Mouse (Mus musculus) limb, embryonic 11.5 days (tissue): Measurements from ENCODE around the gene Ndufa6. TPM values are rescaled to one million over a fixed set of nuclear protein-coding genes. Genes with fewer than 3 reads are reported as not detected.
"Not testable (repeated sequence)": the region's sequence is repeated elsewhere in the genome, so short reads cannot be mapped to it uniquely, and the experiment has no call there.

Source experiments
- ATAC-seq: fragments of 200-750 bp; cut with Nextera tagmentation; 2 replicates; pipeline ENCODE4 v1.8.0; 2017; ENCODE audit warnings: low read depth; ENCODE audit not compliant: insufficient number of reproducible peaks, low FRiP score, low TSS enrichment
- DNase-seq: peaks from one replicate; pipeline ENCODE4 v3.0.0-alpha.2; 2015; ENCODE audit warnings: low spot score
- H3K27ac ChIP-seq: fragments of 300-500 bp; sonication (generic); replicated peaks from 2 replicates; pipeline ENCODE4 v1.5.1; 2014; ENCODE audit warnings: low read depth, mild to moderate bottlenecking, low read length
- H3K27me3 ChIP-seq: fragments of 300-500 bp; sonication (generic); 2 replicates; pipeline ENCODE4 v1.6.1; 2014; ENCODE audit warnings: mild to moderate bottlenecking, low read length, mixed read lengths; ENCODE audit not compliant: control insufficient read depth, insufficient read depth
- H3K36me3 ChIP-seq: fragments of 300-500 bp; sonication (generic); 2 replicates; pipeline ENCODE4 v1.6.1; 2014; ENCODE audit warnings: mild to moderate bottlenecking, low read length, moderate library complexity, mixed read lengths; ENCODE audit not compliant: control insufficient read depth, insufficient read depth
- H3K4me1 ChIP-seq: fragments of 300-500 bp; sonication (generic); 2 replicates; pipeline ENCODE4 v1.6.1; 2014; ENCODE audit warnings: low read length, mixed read lengths; ENCODE audit not compliant: control insufficient read depth, insufficient read depth
- H3K4me2 ChIP-seq: fragments of 300-500 bp; sonication (generic); 2 replicates; pipeline ENCODE4 v1.6.1; 2014; ENCODE audit warnings: low read depth, mild to moderate bottlenecking, moderate library complexity; ENCODE audit not compliant: severe bottlenecking
- H3K4me3 ChIP-seq: fragments of 300-500 bp; sonication (generic); 2 replicates; pipeline ENCODE4 v1.5.1; 2014; ENCODE audit warnings: low read depth, low read length
- H3K9ac ChIP-seq: fragments of 300-500 bp; sonication (generic); 2 replicates; pipeline ENCODE4 v1.6.1; 2014; ENCODE audit warnings: mild to moderate bottlenecking, low read length
- H3K9me3 ChIP-seq: fragments of 300-500 bp; sonication (generic); 2 replicates; pipeline ENCODE4 v1.6.1; 2016; ENCODE audit warnings: low read length; ENCODE audit not compliant: control insufficient read depth
- WGBS: fragments of 180-500 bp; shearing (Covaris S2); extraction: QIAGEN DNeasy Blood & Tissue Kit; methylation state at CpG from one replicate; pipeline ENCODE4 v1.1.7; 2014; 5-methylcytosine and 5-hydroxymethylcytosine counted together
- polyA plus RNA-seq: library from polyadenylated mRNA; unstranded; fragments of >200 nt; fragmentation: Nextera tagmentation; extraction: Ambion mirVana; gene quantifications from 2 replicates; pipeline ENCODE4 v1.2.1, GENCODE M21; 2014

The Ndufa6 gene
- polyA plus RNA-seq = 276 and 278 TPM in 2 replicates

DNA sequence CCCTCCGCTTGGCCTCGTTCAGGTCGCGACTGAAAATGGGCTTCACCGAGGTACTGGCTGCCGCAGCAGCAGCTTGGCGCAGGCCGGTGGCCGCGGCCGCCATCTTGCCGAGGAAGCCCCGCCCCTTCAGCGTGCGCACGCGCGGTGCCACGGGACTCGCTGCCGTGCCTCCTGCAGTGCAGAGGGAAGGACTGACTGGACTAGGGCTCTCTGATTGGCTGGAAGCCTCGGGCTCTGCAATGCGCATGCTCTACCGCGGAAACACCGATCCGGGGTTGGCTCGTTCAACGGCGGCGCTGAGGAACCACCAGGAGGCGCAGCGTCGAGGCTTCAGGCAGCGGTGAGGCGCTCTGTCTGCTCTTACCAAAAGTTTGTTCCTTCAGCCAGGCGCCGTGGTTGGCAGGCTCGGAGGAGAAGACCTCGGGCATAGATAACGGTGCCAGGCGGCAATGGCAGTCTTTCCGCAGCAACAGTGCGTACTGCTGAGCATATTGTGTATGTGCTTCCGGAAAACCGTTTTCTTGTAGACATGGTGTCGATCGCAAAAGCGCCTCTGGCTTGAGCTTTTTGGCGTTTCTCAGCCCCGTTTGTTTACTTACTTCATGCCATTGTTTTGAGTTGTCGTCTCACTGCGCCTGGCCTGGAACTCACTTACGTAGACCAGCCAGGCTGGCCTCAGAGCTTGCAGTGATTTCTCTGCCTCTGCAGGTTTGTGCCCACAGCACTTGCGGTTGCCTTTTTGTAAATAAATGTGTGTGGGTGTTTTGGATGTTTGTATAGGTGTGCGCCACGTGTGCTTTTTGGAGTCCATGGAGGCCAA is at the start of gene Ndufa6:
Gene Ndufa6 (minus strand): TSS at position 197 of the 820 bp plus-strand sequence.
- Histone ChIP-seq H3K4me2 (peak within 1 kb of the TSS; percentile 67), H3K4me3 (peak within 1 kb of the TSS; percentile 70), H3K36me3 (peaks cover 4% of the 10 kb centered on the region; the same call in 1 of the 2 replicates), H3K9me3 (no peaks in the 10 kb centered on the region), H3K27me3 (no peaks in the 10 kb centered on the region), H3K4me1 (peaks cover 5% of the 10 kb centered on the region; the same call in 1 of the 2 replicates), H3K27ac (peak within 1 kb of the TSS; percentile 60), H3K9ac (peak within 1 kb of the TSS; percentile 86)
- ATAC-seq (peak; percentile 97), DNase-seq (peak; percentile 99)
- 2% methylated on average over 57 of the region's 57 CpGs for WGBS

DNA sequence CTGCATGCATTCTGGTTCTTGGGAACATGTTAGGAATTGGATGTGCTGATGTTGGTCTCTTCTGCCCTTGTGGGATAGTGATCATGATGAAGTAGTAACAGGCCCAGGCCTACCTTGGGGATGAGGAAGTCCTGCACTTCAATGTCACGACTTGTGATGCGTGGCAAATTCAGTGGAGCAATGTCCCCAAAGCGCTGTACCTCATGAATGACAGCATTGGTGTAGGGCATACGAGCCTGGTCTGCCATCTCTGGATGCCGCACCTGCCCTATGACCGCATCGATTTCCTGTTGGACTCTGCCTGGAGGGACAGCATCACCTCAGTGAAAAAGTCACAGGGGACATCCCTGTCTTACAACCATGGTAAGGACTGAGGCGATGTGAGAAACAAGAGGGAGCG is 49.5 kb upstream of the Ndufa6 start:
- Histone ChIP-seq H3K9me3 (no peaks in the 10 kb centered on the region), H3K36me3 (no peaks in the 10 kb centered on the region), H3K4me2 (no peak overlapping the region), H3K9ac (no peak overlapping the region), H3K27ac (no peak overlapping the region), H3K4me1 (no peaks in the 10 kb centered on the region), H3K4me3 (no peak overlapping the region), H3K27me3 (no peaks in the 10 kb centered on the region)
- DNase-seq = no peak
- 93% methylated on average over 9 of the region's 9 CpGs for WGBS
- ATAC-seq = no peak

DNA sequence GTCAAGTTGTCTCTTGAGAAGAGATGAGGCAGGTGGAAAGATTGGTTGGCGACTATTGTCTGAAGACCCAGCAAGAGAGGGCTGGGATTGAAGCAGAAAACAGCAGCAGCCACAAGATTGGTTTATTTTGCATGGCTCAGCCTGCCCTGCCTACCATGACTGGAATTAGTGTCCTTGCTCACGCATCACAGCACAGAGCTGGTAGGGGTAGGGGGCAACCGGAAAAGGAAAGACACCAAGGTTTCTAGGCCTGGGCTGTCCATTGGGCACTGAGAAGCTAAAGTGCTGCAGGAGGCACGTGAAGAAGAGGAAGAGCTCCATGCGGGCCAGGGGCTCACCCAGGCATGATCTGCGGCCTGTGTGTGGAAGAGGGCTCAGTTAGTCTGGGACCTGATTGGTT is 48.6 kb upstream of the Ndufa6 start:
- DNase-seq (no peak), ATAC-seq (no peak)
- Histone ChIP-seq H3K27me3 (no peaks in the 10 kb centered on the region), H3K4me3 (no peak overlapping the region), H3K4me2 (no peak overlapping the region), H3K9ac (no peak overlapping the region), H3K9me3 (no peaks in the 10 kb centered on the region), H3K27ac (no peak overlapping the region), H3K4me1 (no peaks in the 10 kb centered on the region), H3K36me3 (no peaks in the 10 kb centered on the region)
- WGBS = 88% methylated on average over 6 of the region's 6 CpGs

DNA sequence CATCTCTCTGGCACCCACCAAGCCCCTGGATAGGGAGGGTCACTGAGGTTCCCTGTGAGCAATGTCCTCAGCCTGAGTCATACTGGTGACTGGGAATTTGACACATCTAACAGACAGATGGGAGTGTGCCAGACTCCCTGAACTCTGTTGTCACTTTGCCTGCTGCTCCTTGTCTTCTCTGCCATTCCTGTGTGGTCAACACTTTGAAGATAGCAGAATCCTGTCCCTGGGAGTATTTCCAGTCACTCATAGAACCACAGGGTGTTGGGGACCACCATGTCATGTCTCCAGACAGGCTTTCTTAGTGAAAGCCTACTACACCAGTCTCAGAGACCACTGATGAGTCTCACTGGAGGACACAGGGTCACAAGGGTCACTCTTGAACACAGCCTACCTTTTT is 48.0 kb upstream of the Ndufa6 start:
- H3K9me3 ChIP-seq = no peaks in the 10 kb centered on the region
- H3K27me3 ChIP-seq = no peaks in the 10 kb centered on the region
- ATAC-seq = no peak
- H3K4me1 ChIP-seq = no peaks in the 10 kb centered on the region
- H3K4me2 ChIP-seq = no peak overlapping the region
- no peak overlapping the region for H3K4me3 ChIP-seq
- no peaks in the 10 kb centered on the region for H3K36me3 ChIP-seq
- no peak for DNase-seq
- H3K27ac ChIP-seq = no peak overlapping the region
- H3K9ac ChIP-seq = no peak overlapping the region

DNA sequence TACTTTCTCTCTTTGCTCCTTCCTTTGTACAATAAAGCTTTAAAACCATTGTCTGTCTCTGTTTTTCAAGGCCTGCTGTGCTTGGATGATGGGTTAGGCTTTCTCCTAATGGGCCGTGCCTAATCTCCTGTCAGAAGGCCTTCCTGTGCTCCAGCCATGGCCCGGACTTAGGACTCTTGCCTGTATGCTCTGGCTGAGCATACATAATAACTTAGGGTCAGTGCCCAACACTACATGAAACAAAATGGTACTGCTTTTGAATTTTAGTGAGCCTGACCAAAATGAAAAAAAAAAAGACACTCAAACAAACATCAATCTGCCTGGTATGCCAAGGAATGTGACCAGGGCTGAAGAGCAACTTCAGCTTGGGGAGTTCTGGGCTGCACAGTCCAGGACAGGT is 47.4 kb upstream of the Ndufa6 start:
- H3K27me3 ChIP-seq = no peaks in the 10 kb centered on the region
- no peaks in the 10 kb centered on the region for H3K36me3 ChIP-seq
- no peaks in the 10 kb centered on the region for H3K9me3 ChIP-seq
- WGBS = 78% methylated on average over 2 of the region's 2 CpGs
- no peak overlapping the region for H3K4me2 ChIP-seq
- H3K27ac ChIP-seq = no peak overlapping the region
- DNase-seq (no peak), ATAC-seq (no peak)
- H3K4me1 ChIP-seq = no peaks in the 10 kb centered on the region
- H3K9ac ChIP-seq = no peak overlapping the region
- no peak overlapping the region for H3K4me3 ChIP-seq

DNA sequence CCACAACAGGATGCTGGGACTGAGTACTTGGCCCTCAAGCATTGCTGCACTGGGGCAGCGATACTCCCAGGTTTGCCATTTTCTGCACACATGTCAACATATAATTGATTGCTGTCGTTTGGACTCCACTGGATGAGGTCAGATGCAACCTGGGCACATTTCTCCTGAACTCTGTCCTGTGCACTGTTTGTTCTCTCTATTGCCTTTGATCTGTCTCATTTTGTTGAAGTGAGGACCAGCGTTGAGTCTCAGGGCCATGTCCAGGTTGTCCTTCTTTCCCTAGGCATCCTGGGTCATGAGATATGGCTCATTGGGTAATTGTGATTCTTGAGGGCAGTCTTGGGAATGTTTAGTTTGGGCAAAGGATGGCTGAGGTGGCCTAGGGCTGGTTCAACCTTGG is 41.8 kb upstream of the Ndufa6 start:
- H3K9me3 ChIP-seq, H3K36me3 ChIP-seq, H3K4me2 ChIP-seq, H3K27ac ChIP-seq, H3K27me3 ChIP-seq, H3K4me3 ChIP-seq, ATAC-seq, H3K9ac ChIP-seq, H3K4me1 ChIP-seq, DNase-seq: not testable (repeated sequence)
- WGBS = 69% methylated on average over 3 of the region's 3 CpGs

GRCm38 (mm10) chr15:82393922-82394321 is 39.8 kb upstream of the Ndufa6 start, which contains the start of gene Cyp2d11:
Gene Cyp2d11 (minus strand): TSS chr15:82394022.
- not testable (repeated sequence) for H3K4me2 ChIP-seq, H3K9ac ChIP-seq, H3K36me3 ChIP-seq, H3K27ac ChIP-seq, H3K9me3 ChIP-seq, DNase-seq, H3K27me3 ChIP-seq, H3K4me3 ChIP-seq, ATAC-seq, H3K4me1 ChIP-seq
- WGBS = 92% methylated on average over 2 of the region's 2 CpGs

DNA sequence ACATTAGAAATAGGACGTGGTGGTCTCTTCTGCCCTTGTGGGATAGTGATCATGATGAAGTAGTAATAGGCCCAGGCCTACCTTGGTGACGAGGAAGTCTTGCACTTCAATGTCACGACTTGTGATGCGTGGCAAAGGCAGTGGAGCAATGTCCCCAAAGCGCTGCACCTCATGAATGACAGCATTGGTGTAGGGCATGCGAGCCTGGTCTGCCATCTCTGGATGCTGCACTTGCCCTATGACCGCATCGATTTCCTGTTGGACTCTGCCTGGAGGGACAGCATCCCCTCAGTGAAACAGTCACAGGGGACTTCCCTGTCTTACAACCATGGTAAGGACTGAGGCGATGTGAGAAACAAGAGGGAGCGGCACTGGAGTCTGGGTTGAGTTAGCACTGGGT is 35.8 kb upstream of the Ndufa6 start:
- ATAC-seq, H3K36me3 ChIP-seq, H3K27me3 ChIP-seq, H3K4me2 ChIP-seq, H3K27ac ChIP-seq, DNase-seq, H3K4me1 ChIP-seq, H3K4me3 ChIP-seq, H3K9ac ChIP-seq, H3K9me3 ChIP-seq: not testable (repeated sequence)
- 89% methylated on average over 10 of the region's 10 CpGs for WGBS
